Mouse (Mus musculus) cerebellum, adult (tissue): ENCODE measurements around the gene Slc25a47.

Source experiments
- ATAC-seq: cut with Nextera tagmentation; 2 replicates; pipeline ENCODE4 v1.9.2; 2017; ENCODE audit warnings: mild to moderate bottlenecking, moderate library complexity, mixed read lengths; ENCODE audit not compliant: insufficient number of reproducible peaks, low FRiP score, low TSS enrichment

The Slc25a47 gene

GRCm38 (mm10) chr12:108835840-108836409 is at the start of gene Slc25a47, which contains the start of gene Slc25a29:
Slc25a47 (plus strand) TSS chr12:108836046.
Slc25a29 (minus strand) TSS chr12:108835883.
- peak; percentile 88 for ATAC-seq

GRCm38 (mm10) chr12:108787329-108787728 is 48.5 kb upstream of the Slc25a47 start:
- no peak for ATAC-seq

GRCm38 (mm10) chr12:108792152-108792545 is 43.7 kb upstream of the Slc25a47 start:
- peak; percentile 31 for ATAC-seq

GRCm38 (mm10) chr12:108792546-108793452 is 43.0 kb upstream of the Slc25a47 start, which contains the start of gene Yy1:
Yy1 (plus strand) TSS chr12:108792973.
- ATAC-seq: peak; percentile 87

GRCm38 (mm10) chr12:108793453-108793941 is 42.3 kb upstream of the Slc25a47 start:
- 0 out of 2 replicates have a peak, but pooled peaks have one; percentile 7 for ATAC-seq

GRCm38 (mm10) chr12:108794078-108794711 is 41.7 kb upstream of the Slc25a47 start:
- peak; percentile 67 for ATAC-seq

- no peak for ATAC-seq
Observed at GRCm38 (mm10) chr12:108794979-108795537, 40.8 kb upstream of the Slc25a47 start.

- ATAC-seq: no peak
Observed at GRCm38 (mm10) chr12:108801613-108802012, 34.2 kb upstream of the Slc25a47 start.

GRCm38 (mm10) chr12:108804388-108804787 is 31.5 kb upstream of the Slc25a47 start:
- ATAC-seq: no peak

GRCm38 (mm10) chr12:108808465-108808864 is 27.4 kb upstream of the Slc25a47 start:
- no peak for ATAC-seq

GRCm38 (mm10) chr12:108809771-108810170 is 26.1 kb upstream of the Slc25a47 start:
- ATAC-seq: no peak

- ATAC-seq: no peak
Observed at GRCm38 (mm10) chr12:108810309-108810708, 25.5 kb upstream of the Slc25a47 start.

GRCm38 (mm10) chr12:108811133-108811532 is 24.7 kb upstream of the Slc25a47 start:
- ATAC-seq: peak; percentile 36; the same call in 1 of the 2 replicates

GRCm38 (mm10) chr12:108812463-108812862 is 23.4 kb upstream of the Slc25a47 start:
- no peak for ATAC-seq

GRCm38 (mm10) chr12:108814470-108814869 is 21.4 kb upstream of the Slc25a47 start:
- no peak for ATAC-seq

- no peak for ATAC-seq
Observed at GRCm38 (mm10) chr12:108816569-108816968, 19.3 kb upstream of the Slc25a47 start.

- ATAC-seq: no peak
Observed at GRCm38 (mm10) chr12:108820461-108820860, 15.4 kb upstream of the Slc25a47 start.

GRCm38 (mm10) chr12:108823036-108823435 is 12.8 kb upstream of the Slc25a47 start:
- ATAC-seq: no peak

- no peak for ATAC-seq
Observed at GRCm38 (mm10) chr12:108824225-108824874, 11.5 kb upstream of the Slc25a47 start.
